Mouse (Mus musculus) forebrain, postnatal 0 days (tissue): ENCODE data around the gene Hoxc10. TPM values are rescaled to one million over a fixed set of nuclear protein-coding genes. Genes with fewer than 3 reads are reported as not detected.

Experiments
- ATAC-seq: fragments of 200-750 bp; cut with Nextera tagmentation; 2 replicates; pipeline ENCODE4 v1.8.0; 2017; ENCODE audit warnings: mild to moderate bottlenecking, moderate library complexity
- DNase-seq: peaks from one replicate; pipeline ENCODE4 v3.0.0-alpha.2; 2015
- H3K27ac ChIP-seq: fragments of 300-500 bp; sonication (generic); 2 replicates; pipeline ENCODE4 v1.5.1; 2014; ENCODE audit warnings: low read depth, mild to moderate bottlenecking, antibody characterized with exemption, low read length, moderate library complexity, mixed read lengths
- H3K27me3 ChIP-seq: fragments of 300-500 bp; sonication (generic); 2 replicates; pipeline ENCODE4 v1.6.1; 2014; ENCODE audit warnings: mild to moderate bottlenecking, low read length, mixed read lengths; ENCODE audit not compliant: insufficient read depth
- H3K36me3 ChIP-seq: fragments of 300-500 bp; sonication (generic); 2 replicates; pipeline ENCODE4 v1.6.1; 2014; ENCODE audit warnings: mild to moderate bottlenecking, moderate library complexity; ENCODE audit not compliant: insufficient read depth
- H3K4me1 ChIP-seq: fragments of 300-500 bp; sonication (generic); 2 replicates; pipeline ENCODE4 v1.6.1; 2014; ENCODE audit warnings: antibody characterized with exemption; ENCODE audit not compliant: insufficient read depth
- H3K4me2 ChIP-seq: fragments of 300-500 bp; sonication (generic); 2 replicates; pipeline ENCODE4 v1.6.1; 2014; ENCODE audit warnings: low read depth, mild to moderate bottlenecking, moderate library complexity
- H3K4me3 ChIP-seq: fragments of 300-500 bp; sonication (generic); 2 replicates; pipeline ENCODE4 v1.5.1; 2014; ENCODE audit warnings: low read depth, low read length, mixed read lengths
- H3K9ac ChIP-seq: fragments of 300-500 bp; sonication (generic); 2 replicates; pipeline ENCODE4 v1.6.1; 2014; ENCODE audit warnings: mild to moderate bottlenecking
- H3K9me3 ChIP-seq: fragments of 300-500 bp; sonication (generic); 2 replicates; pipeline ENCODE4 v1.6.1; 2016; ENCODE audit warnings: low read length
- CTCF ChIP-seq: sonication (generic); IDR thresholded peaks from 2 replicates; pipeline ENCODE4 v1.5.1; 2016; ENCODE audit warnings: antibody characterized with exemption, control low read depth, low read depth
- WGBS: fragments of 180-500 bp; shearing (Covaris S2); extraction: QIAGEN DNeasy Blood & Tissue Kit; methylation state at CpG from one replicate; pipeline ENCODE4 v1.1.7; 2014; 5-methylcytosine and 5-hydroxymethylcytosine counted together
- polyA plus RNA-seq: library from polyadenylated mRNA; unstranded; fragments of >200 nt; fragmentation: Nextera tagmentation; extraction: Ambion mirVana; gene quantifications from 2 replicates; pipeline ENCODE4 v1.2.1, GENCODE M21; 2015
- total RNA-seq: library from RNA; depleted of rRNA; stranded (reverse); fragments of >200 nt; gene quantifications from 2 replicates; pipeline ENCODE4 v1.2.3, GENCODE M21; 2014

Gene Hoxc10
- total and polyA plus RNA-seq, 2 experiments from 2014 or later = not detected

- no peak for TF ChIP-seq CTCF
- no peak for ATAC-seq
- H3K27ac ChIP-seq = no peak overlapping the region
- no peak for DNase-seq
- no peak overlapping the region for H3K4me2 ChIP-seq
- peaks cover 98% of the 10 kb centered on the region for H3K27me3 ChIP-seq
- no peaks in the 10 kb centered on the region for H3K36me3 ChIP-seq
- no peaks in the 10 kb centered on the region for H3K9me3 ChIP-seq
- 10% methylated on average over 22 of the region's 22 CpGs for WGBS
- no peaks in the 10 kb centered on the region for H3K4me1 ChIP-seq
- H3K9ac ChIP-seq = no peak overlapping the region
- H3K4me3 ChIP-seq = no peak overlapping the region
Observed at GRCm38 (mm10) chr15:102945185-102946077, 21.2 kb upstream of the Hoxc10 start.

DNA sequence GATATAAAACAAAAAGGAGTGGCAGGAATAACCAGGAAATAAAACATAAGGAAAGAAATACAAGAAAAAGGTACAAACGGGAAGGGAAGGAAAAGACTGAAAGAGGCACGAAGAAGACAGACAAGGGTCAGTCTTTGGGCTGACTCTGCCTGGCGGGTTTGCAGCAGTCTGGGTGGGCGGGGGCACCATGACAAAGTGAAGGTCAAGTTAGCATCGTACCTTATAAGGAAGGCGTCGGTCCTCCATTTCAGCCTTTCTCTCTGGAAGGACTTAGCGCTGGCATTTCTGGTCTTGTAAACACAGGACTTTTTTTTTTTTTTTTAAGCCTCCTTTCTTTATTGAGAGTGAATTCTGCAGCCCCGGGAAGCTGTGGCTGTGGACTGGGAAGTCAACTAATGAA, 19.3 kb upstream of the Hoxc10 start:
- H3K9ac ChIP-seq = no peak overlapping the region
- no peaks in the 10 kb centered on the region for H3K9me3 ChIP-seq
- no peak overlapping the region for H3K27ac ChIP-seq
- H3K4me1 ChIP-seq = no peaks in the 10 kb centered on the region
- TF ChIP-seq CTCF = no peak
- 3% methylated on average over 9 of the region's 9 CpGs for WGBS
- H3K36me3 ChIP-seq = no peaks in the 10 kb centered on the region
- no peak overlapping the region for H3K4me2 ChIP-seq
- H3K27me3 ChIP-seq = peaks cover 99% of the 10 kb centered on the region
- DNase-seq (no peak), ATAC-seq (no peak)
- no peak overlapping the region for H3K4me3 ChIP-seq

DNA sequence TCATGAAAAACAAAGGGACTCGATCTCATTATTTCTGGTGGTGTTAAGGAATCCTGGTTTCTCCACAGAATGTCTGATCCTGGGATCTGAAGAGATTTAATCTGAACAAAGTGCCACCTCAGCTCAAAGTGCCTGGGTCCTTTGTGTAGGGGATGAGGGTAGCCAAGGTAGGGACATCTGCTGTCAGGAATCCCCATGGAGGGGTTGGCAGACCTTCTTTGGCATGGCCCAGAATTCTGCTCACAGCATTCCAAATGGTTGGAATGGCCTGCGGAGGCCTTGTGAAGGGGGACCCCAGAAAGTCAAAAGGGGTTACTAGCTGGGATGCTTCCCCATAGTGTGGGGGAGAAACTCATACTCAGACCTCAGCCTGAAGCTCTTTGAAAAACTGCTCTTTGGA, 17.8 kb upstream of the Hoxc10 start:
- H3K36me3 ChIP-seq = no peaks in the 10 kb centered on the region
- H3K9me3 ChIP-seq = no peaks in the 10 kb centered on the region
- no peak overlapping the region for H3K4me3 ChIP-seq
- no peak for TF ChIP-seq CTCF
- 12% methylated on average over 2 of the region's 2 CpGs for WGBS
- no peak overlapping the region for H3K4me2 ChIP-seq
- no peaks in the 10 kb centered on the region for H3K4me1 ChIP-seq
- no peak overlapping the region for H3K27ac ChIP-seq
- H3K27me3 ChIP-seq = peaks cover 99% of the 10 kb centered on the region
- no peak for ATAC-seq
- no peak overlapping the region for H3K9ac ChIP-seq
- DNase-seq = no peak

- DNase-seq = no peak
- H3K27ac ChIP-seq = no peak overlapping the region
- H3K4me2 ChIP-seq = no peak overlapping the region
- H3K9ac ChIP-seq = no peak overlapping the region
- H3K4me3 ChIP-seq = no peak overlapping the region
- no peaks in the 10 kb centered on the region for H3K36me3 ChIP-seq
- ATAC-seq = no peak
- 2% methylated on average over 20 of the region's 20 CpGs for WGBS
- no peaks in the 10 kb centered on the region for H3K4me1 ChIP-seq
- peaks cover 96% of the 10 kb centered on the region for H3K27me3 ChIP-seq
- no peak for TF ChIP-seq CTCF
- no peaks in the 10 kb centered on the region for H3K9me3 ChIP-seq
Observed at GRCm38 (mm10) chr15:102949696-102950095, 16.9 kb upstream of the Hoxc10 start.

- no peaks in the 10 kb centered on the region for H3K9me3 ChIP-seq
- no peaks in the 10 kb centered on the region for H3K4me1 ChIP-seq
- no peak for ATAC-seq
- no peak overlapping the region for H3K4me2 ChIP-seq
- H3K9ac ChIP-seq = no peak overlapping the region
- peaks cover 95% of the 10 kb centered on the region for H3K27me3 ChIP-seq
- H3K36me3 ChIP-seq = no peaks in the 10 kb centered on the region
- WGBS = 8% methylated on average over 2 of the region's 2 CpGs
- no peak overlapping the region for H3K27ac ChIP-seq
- no peak overlapping the region for H3K4me3 ChIP-seq
- DNase-seq = no peak
- TF ChIP-seq CTCF = no peak
Observed at GRCm38 (mm10) chr15:102950877-102951276, 15.7 kb upstream of the Hoxc10 start.

DNA sequence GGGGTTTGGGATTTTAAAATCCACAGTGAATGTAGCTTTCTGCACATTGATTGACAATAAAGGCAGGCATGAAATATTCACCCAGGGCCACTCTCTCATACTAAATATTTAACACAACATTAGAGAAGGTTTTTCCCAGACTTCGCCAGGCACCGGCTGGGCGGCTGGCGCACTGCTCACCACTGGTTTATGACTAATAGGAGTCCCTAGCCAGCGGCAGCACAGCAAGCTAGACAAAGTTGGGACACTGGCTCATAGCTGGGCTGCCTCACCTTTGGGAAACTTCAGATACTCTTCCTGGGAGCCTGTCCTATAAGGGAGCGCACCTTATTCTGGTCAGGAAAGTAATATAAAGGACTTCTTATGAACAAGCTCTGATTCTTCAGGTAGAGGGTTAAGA, 13.0 kb upstream of the Hoxc10 start:
- H3K9me3 ChIP-seq = no peaks in the 10 kb centered on the region
- no peaks in the 10 kb centered on the region for H3K4me1 ChIP-seq
- no peak overlapping the region for H3K4me3 ChIP-seq
- ATAC-seq = no peak
- WGBS = 3% methylated on average over 6 of the region's 6 CpGs
- H3K27ac ChIP-seq = no peak overlapping the region
- H3K27me3 ChIP-seq = peaks cover 95% of the 10 kb centered on the region
- no peak overlapping the region for H3K9ac ChIP-seq
- H3K36me3 ChIP-seq = no peaks in the 10 kb centered on the region
- no peak for DNase-seq
- no peak for TF ChIP-seq CTCF
- no peak overlapping the region for H3K4me2 ChIP-seq

- DNase-seq (no peak), ATAC-seq (no peak)
- Histone ChIP-seq H3K36me3 (no peaks in the 10 kb centered on the region), H3K9me3 (no peaks in the 10 kb centered on the region), H3K4me2 (no peak within 1 kb of the TSS), H3K27me3 (peaks cover 95% of the 10 kb centered on the region), H3K9ac (no peak within 1 kb of the TSS), H3K4me3 (no peak within 1 kb of the TSS), H3K27ac (no peak within 1 kb of the TSS), H3K4me1 (no peaks in the 10 kb centered on the region)
- under 1% methylated on average over 56 of the region's 57 CpGs for WGBS
- TF ChIP-seq CTCF = no peak
Observed at GRCm38 (mm10) chr15:102954192-102955006, 12.2 kb upstream of the Hoxc10 start, which contains the start of gene Hoxc11. Hoxc11 (plus strand) TSS chr15:102954427.
